28 mouse cellular contexts compared by ENCODE assay signal in the genomic region with DNA sequence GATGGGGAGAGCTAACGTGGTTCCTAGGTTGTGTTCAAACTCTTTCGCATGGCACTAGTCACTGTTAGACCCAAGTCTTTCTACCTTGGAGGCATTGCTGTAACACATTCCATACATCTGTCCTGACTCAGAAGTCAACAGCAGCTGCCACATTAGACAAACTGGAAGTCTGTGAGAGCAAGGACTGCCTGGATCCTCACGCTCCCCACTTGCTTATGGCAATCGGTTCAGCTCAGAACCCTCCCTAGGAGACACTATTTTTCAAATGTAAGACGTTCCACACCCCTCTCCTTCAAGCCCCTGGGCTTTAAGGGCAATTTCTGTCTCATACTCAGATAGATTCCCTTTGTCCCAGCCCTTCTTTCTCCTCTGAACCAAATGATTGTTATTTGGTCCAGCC. TPM values are rescaled to one million over a fixed set of nuclear protein-coding genes. Genes with fewer than 3 reads are reported as not detected.
"Had no signal": no experiment of that assay in that cellular context is flagged by ENCODE, and none has a peak within 500 bp of the region (broad histone marks: within the 10 kb centered on the region; RNA-seq: fewer than 3 reads in every experiment).

No protein-coding gene starts in this region.

- ATAC-seq: hindbrain, postnatal 0 days; intestine, embryonic 16.5 days had no signal

- H3K9ac ChIP-seq: heart, embryonic 13.5 days; heart, embryonic 15.5 days; hindbrain, embryonic 13.5 days; hindbrain, embryonic 15.5 days; kidney, embryonic 15.5 days; limb, embryonic 13.5 days; limb, embryonic 15.5 days; liver, embryonic 13.5 days had no signal

- H3K4me1 ChIP-seq: heart, embryonic 13.5 days; heart, embryonic 15.5 days; hindbrain, embryonic 13.5 days; hindbrain, embryonic 15.5 days; kidney, embryonic 15.5 days; limb, embryonic 13.5 days; limb, embryonic 15.5 days had no signal

- DNase-seq: gastrocnemius, postnatal 14 days; gastrocnemius, postnatal 36 days; heart, adult 18-20 months; heart, postnatal 14 days; heart, postnatal 36 days; kidney, adult 11 months; kidney, adult 2 months; kidney, adult 9 months; kidney, postnatal 14 days; kidney, postnatal 36 days; layer of hippocampus, adult 9-11 months; layer of hippocampus, postnatal 36 days; left cerebral cortex, postnatal 4 days; liver, embryonic 13.5 days had no signal

- H3K9me3 ChIP-seq: heart, embryonic 13.5 days; heart, embryonic 15.5 days; hindbrain, embryonic 13.5 days; hindbrain, embryonic 15.5 days; kidney, embryonic 15.5 days; limb, embryonic 13.5 days; limb, embryonic 15.5 days; liver, embryonic 13.5 days had no signal

- H3K27ac ChIP-seq: heart, embryonic 13.5 days; heart, embryonic 15.5 days; hindbrain, embryonic 13.5 days; hindbrain, embryonic 15.5 days; hindbrain, postnatal 0 days; kidney, embryonic 15.5 days; kidney, postnatal 0 days; limb, embryonic 13.5 days; limb, embryonic 15.5 days; liver, embryonic 13.5 days had no signal

- H3K4me3 ChIP-seq: heart, embryonic 13.5 days; heart, embryonic 15.5 days; hindbrain, embryonic 13.5 days; hindbrain, embryonic 15.5 days; kidney, embryonic 15.5 days; limb, embryonic 13.5 days; limb, embryonic 15.5 days; liver, embryonic 13.5 days had no signal

- H3K27me3 ChIP-seq: heart, embryonic 15.5 days; hindbrain, embryonic 15.5 days had no signal

- H3K36me3 ChIP-seq: heart, embryonic 13.5 days; heart, embryonic 15.5 days; hindbrain, embryonic 13.5 days; hindbrain, embryonic 15.5 days; kidney, embryonic 15.5 days; limb, embryonic 13.5 days; limb, embryonic 15.5 days; liver, embryonic 13.5 days had no signal

- H3K4me2 ChIP-seq: heart, embryonic 15.5 days; hindbrain, embryonic 13.5 days; hindbrain, embryonic 15.5 days; kidney, embryonic 15.5 days; limb, embryonic 13.5 days; limb, embryonic 15.5 days had no signal

RNA-seq across cellular contexts. Expression of a gene that starts 32.5 kb away (rescaled TPM):
- polyA plus RNA-seq: liver, adult 2 months had no signal

RNA-seq across cellular contexts. Expression of a gene that starts 55.6 kb away (rescaled TPM):
- polyA plus RNA-seq: gonadal fat pad, adult 2 months; hindbrain, postnatal 0 days; kidney, adult 2 months; large intestine, adult 2 months; limb, embryonic 11.5 days; liver, adult 2 months had no signal
